Mouse (Mus musculus): Measurements from ENCODE around the gene Kctd18. TPM values are rescaled to one million over a fixed set of nuclear protein-coding genes. Genes with fewer than 3 reads are reported as not detected.
A peak's percentile ranks its signal among the peaks of the same experiment; 100 is the strongest.
"Not testable (repeated sequence)": the region's sequence is repeated elsewhere in the genome, so short reads cannot be mapped to it uniquely, and the experiment has no call there.

Gene Kctd18
- polyA plus RNA-seq, 1 experiment from 2014 or later = 27.6 TPM

DNA sequence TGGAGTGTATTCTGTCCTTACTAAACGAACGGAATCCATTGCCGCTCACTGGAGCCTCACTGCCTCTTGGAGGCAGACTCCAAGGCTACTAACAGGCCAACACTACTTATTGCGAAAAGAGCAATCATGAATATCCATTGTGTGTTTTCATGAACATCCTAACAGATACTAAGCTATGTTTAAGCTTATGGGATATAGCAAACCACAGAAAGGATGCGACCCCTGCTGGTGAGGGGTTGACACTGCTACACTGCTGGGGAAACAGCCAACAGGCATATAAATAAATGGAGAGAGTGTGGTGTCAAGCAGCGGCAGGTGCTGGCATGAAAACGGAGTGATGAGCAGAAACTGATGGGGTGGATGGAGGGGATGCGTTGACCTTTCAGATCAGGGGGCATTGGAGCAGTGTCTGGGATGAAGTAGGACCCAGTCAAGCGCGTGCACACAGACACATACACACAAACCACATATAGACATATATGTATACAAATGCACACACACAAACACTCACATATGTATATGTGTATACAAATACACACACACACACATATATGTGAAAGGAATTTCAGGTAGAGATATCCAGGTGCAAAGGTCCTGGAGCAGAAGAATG lies 12.5 kb upstream of the Kctd18 start:
- Histone ChIP-seq H3K36me3 (replicated peaks) (no peaks in the 10 kb centered on the region), H3K27ac (no peak overlapping the region), H3K4me1 (peaks cover 10% of the 10 kb centered on the region; the same call in 1 of the 2 replicates), H3K4me2 (no peak overlapping the region), H3K9ac (no peak overlapping the region), H3K27me3 (no peaks in the 10 kb centered on the region), H3K9me3 (no peaks in the 10 kb centered on the region), H3K4me3 (replicated peaks) (no peak overlapping the region)
- 65% methylated on average over 10 of the region's 10 CpGs for WGBS
- peak; percentile 63; the same call in 1 of the 2 replicates for ATAC-seq (ENCODE audit: low FRiP score)

DNA sequence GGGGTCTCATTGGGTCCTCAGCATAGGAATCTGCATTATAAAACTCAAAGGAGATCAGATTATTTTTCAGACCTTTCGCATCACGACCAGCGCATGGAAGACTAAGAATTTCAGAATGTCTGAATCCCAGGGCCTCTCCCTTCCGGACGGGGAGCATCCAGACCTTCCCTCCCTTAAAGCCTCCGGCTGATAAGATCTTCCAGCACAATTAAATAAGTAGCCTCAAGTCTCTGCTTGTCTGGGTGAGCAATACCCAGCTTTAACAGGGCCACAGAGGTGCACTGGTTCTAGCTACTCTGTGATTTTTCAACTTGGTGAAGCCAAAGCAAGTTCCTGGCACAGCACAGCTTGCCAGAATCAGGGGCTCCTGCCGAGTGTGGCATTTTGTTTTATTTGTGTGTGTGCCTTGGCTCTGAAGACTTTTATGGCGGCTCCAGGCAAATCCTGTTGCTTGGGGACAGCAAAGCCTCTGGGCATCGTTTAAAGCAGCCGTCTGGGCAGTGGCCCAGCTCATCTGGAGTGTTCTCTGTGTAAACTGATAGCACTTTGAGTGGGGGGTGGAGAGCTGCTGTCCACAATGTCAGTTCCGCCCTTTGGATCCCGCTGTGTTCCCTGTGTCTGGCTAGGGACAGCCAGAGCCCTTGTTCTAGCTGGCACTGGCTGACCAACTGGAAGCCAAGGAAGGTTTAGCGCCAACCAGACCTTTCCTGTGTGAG lies 11.6 kb upstream of the Kctd18 start:
- Histone ChIP-seq H3K4me2 (peak overlapping the region; percentile 10), H3K9ac (no peak overlapping the region), H3K27ac (no peak overlapping the region), H3K27me3 (no peaks in the 10 kb centered on the region), H3K4me1 (peaks cover 10% of the 10 kb centered on the region; the same call in 1 of the 2 replicates), H3K9me3 (no peaks in the 10 kb centered on the region), H3K36me3 (replicated peaks) (no peaks in the 10 kb centered on the region), H3K4me3 (replicated peaks) (no peak overlapping the region)
- no peak for ATAC-seq (ENCODE audit: low FRiP score)
- 39% methylated on average over 13 of the region's 13 CpGs for WGBS

DNA sequence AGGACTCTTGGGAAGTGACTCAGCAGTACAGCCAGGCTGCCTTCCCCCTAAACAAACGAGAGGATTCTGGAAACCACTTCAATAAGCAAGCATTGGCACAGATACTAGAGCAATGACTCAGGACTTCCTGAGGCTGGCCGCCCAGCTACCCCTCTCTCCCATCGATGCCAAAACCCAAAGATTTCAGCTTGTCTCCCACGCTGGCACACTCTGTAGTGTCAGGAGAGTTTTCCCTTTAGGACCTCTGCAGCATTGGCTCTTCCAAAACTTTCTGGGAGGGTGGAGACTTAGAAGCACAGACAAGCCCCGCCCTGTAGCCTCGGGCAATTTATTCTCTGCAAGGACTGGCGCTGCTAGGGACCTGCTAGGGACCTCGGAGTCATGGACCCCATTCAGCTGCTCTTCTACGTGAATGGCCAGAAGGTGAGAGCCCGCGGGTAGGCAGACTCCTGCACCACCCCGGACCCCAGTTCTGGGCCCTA lies 10.9 kb upstream of the Kctd18 start, which contains the start of gene Aox1:
Aox1 (plus strand) TSS at position 296 of the 482 bp plus-strand sequence.
- H3K36me3 ChIP-seq (replicated peaks) = no peaks in the 10 kb centered on the region
- peaks cover 10% of the 10 kb centered on the region; the same call in 1 of the 2 replicates for H3K4me1 ChIP-seq
- peak within 1 kb of the TSS; percentile 10 for H3K4me2 ChIP-seq
- no peaks in the 10 kb centered on the region for H3K27me3 ChIP-seq
- WGBS = 16% methylated on average over 12 of the region's 12 CpGs
- no peak within 1 kb of the TSS for H3K9ac ChIP-seq
- no peak for ATAC-seq (ENCODE audit: low FRiP score)
- H3K9me3 ChIP-seq = no peaks in the 10 kb centered on the region
- no peak within 1 kb of the TSS for H3K4me3 ChIP-seq (replicated peaks)
- no peak within 1 kb of the TSS for H3K27ac ChIP-seq

DNA sequence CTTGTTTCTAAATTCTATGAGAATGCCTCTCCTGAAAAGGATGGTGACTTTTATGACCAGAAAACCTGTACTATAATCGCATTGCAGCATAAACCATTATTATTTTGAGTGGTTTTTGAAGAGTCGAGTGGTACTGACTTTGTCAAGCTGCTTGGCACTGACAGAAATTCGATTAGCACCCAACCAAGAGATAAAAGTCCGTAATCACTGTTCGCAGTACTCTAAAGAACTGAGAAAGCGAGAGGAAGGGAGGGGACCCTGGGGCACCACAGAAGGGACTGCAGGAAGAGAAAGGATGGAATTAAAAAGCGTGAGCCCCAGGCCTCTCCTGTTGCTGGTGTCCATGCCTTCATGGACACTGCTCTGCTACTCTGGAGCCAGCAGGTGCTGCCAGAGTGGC lies 9.0 kb upstream of the Kctd18 start:
- Histone ChIP-seq H3K4me2 (no peak overlapping the region), H3K27me3 (no peaks in the 10 kb centered on the region), H3K4me1 (peaks cover 10% of the 10 kb centered on the region; the same call in 1 of the 2 replicates), H3K4me3 (replicated peaks) (no peak overlapping the region), H3K36me3 (replicated peaks) (peaks cover 7% of the 10 kb centered on the region), H3K9me3 (no peaks in the 10 kb centered on the region), H3K9ac (no peak overlapping the region), H3K27ac (no peak overlapping the region)
- WGBS = 88% methylated on average over 7 of the region's 7 CpGs
- no peak for ATAC-seq (ENCODE audit: low FRiP score)

DNA sequence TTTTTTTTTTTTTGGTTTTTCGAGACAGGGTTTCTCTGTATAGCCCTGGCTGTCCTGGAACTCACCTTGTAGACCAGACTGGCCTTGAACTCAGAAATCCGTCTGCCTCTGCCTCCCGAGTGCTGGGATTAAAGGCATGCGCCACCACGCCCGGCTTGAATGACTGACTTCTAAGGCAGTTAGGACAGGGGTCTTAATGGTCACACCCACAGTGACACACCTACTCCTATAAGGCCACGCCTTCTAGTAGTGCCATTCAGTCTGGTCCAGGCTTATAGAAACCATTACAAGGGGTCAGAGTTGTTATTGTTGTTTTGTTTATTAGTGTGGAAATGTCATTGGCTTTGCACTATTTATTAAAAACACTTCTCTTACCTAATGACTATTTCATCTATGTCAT lies 12.4 kb downstream of the Kctd18 start:
- H3K4me2 ChIP-seq; H3K9ac ChIP-seq; H3K9me3 ChIP-seq; ATAC-seq (ENCODE audit: low FRiP score); H3K27ac ChIP-seq; H3K4me3 ChIP-seq (replicated peaks); H3K27me3 ChIP-seq; H3K4me1 ChIP-seq: not testable (repeated sequence)
- H3K36me3 ChIP-seq (replicated peaks) = peaks cover 35% of the 10 kb centered on the region
- WGBS = 97% methylated on average over 7 of the region's 7 CpGs

DNA sequence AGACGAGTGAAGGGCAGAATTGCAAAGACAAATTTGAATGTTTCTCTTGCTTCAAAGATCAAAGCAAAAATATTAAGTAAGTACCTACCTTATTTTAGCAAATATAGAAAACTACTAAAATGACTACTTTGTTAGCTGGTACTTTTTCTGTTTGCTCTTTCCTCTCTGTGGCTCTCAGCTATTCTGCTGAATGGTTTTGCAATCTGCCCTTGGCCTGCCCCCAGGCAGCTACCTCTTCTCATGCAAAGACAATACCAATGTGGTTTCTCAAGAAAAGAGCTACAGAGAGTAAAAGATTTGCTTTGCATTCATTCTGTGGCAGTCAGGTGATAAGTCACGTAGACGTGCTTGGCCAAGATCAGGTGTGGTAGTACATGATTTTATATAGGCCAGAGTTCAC lies 20.6 kb downstream of the Kctd18 start:
- H3K9ac ChIP-seq = no peak overlapping the region; the same call in 1 of the 2 replicates
- WGBS = 85% methylated on average over 3 of the region's 3 CpGs
- no peak overlapping the region for H3K27ac ChIP-seq
- ATAC-seq (ENCODE audit: low FRiP score) = no peak
- peaks cover 8% of the 10 kb centered on the region for H3K36me3 ChIP-seq (replicated peaks)
- peaks cover 17% of the 10 kb centered on the region for H3K4me1 ChIP-seq
- no peaks in the 10 kb centered on the region for H3K27me3 ChIP-seq
- no peak overlapping the region; the same call in 1 of the 2 replicates for H3K4me2 ChIP-seq
- no peak overlapping the region for H3K4me3 ChIP-seq (replicated peaks)
- no peaks in the 10 kb centered on the region for H3K9me3 ChIP-seq

DNA sequence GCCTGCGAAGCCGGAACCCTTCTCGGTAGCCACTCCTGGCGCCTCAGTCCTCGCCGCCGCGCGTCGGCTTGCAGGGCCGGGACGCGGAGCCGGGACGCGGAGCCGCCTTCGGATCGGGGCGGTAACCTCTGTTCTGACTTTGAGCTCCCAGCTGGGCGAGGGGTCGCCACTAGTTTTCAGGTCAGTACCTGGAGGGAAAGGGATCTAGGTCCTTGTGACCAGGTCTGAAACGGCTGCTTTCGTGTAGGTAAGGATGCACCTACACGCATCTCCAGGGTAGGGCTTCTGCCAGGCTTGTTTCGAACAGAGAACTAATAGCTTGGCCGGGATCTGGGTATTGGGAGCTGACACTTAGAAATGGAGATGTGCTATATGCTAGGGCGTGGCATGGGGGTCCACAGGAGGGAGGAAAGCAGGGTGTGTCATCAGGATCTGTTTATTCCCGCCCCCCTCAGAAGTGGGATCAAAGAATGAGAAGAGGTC lies 22.6 kb downstream of the Kctd18 start:
- Histone ChIP-seq H3K27ac (peak overlapping the region; percentile 75), H3K27me3 (no peaks in the 10 kb centered on the region), H3K4me1 (peaks cover 17% of the 10 kb centered on the region), H3K4me2 (peak overlapping the region; percentile 82), H3K9me3 (no peaks in the 10 kb centered on the region), H3K4me3 (replicated peaks) (peak overlapping the region; percentile 89), H3K36me3 (replicated peaks) (peaks cover 4% of the 10 kb centered on the region), H3K9ac (peak overlapping the region; percentile 77)
- under 1% methylated on average over 29 of the region's 29 CpGs for WGBS
- peak; percentile 50 for ATAC-seq (ENCODE audit: low FRiP score)

DNA sequence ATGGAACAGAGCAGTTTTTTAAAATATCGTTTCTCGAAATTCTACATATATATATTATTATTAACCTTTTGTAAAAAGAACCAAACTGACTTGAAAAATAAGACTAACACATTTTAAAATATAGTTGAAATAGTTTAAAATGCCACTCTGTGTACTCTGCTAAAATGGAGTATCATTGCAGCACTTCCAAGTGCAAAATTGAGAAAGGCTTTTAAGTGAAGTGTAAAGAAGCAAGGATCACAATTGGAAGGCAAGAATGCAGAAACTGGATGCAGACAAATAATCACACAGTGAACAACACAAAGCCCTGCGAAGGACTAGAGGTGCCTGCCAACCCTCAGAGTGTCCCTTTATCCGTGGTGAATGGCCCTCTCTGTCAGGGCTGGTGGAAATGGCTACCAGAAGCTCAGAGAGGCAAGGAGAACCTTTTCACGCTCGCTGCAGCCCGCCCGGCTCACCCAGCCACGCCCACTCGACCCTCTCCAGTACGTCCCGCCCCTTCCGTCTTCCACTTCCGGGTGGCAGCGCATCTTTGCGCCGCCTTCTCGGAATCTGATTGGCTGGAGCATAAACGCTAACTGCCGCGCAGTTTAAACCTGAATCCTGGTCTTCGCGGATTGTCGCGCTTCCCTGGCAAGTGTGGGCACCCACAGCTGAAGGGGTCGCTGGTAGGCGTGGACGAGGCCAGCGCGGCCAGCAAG lies 23.2 kb downstream of the Kctd18 start, which contains the start of gene Sgo2a:
Sgo2a (plus strand) TSS at position 540 of the 701 bp plus-strand sequence.
- Histone ChIP-seq H3K4me3 (replicated peaks) (peak within 1 kb of the TSS; percentile 89), H3K9ac (peak within 1 kb of the TSS; percentile 77)
- WGBS = 6% methylated on average over 30 of the region's 30 CpGs

DNA sequence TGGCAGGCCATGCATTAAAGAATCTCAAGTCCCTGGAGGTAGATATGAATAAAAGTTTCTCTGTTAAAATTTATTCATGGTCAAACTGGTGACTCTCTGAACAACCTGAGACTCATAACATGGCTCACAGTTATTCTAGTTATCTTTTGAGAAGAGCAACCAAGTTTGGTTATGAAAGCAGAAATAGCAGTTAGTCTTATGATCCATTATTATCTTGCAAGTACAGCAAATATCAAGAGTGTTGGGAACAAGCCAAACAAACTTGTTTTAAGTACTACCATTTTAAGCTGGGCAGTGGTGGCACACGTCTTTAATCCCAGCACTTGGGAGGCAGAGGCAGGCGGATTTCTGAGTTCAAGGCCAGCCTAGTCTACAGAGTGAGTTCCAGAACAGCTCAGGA lies 27.5 kb downstream of the Kctd18 start:
- Histone ChIP-seq H3K4me1 (peaks cover 5% of the 10 kb centered on the region), H3K9me3 (no peaks in the 10 kb centered on the region), H3K27ac (no peak overlapping the region), H3K9ac (no peak overlapping the region), H3K4me3 (replicated peaks) (no peak overlapping the region), H3K27me3 (no peaks in the 10 kb centered on the region), H3K36me3 (replicated peaks) (no peaks in the 10 kb centered on the region), H3K4me2 (no peak overlapping the region)
- WGBS = 91% methylated on average over 2 of the region's 2 CpGs
- no peak for ATAC-seq (ENCODE audit: low FRiP score)

More for the DNA sequence above, 23.2 kb downstream of the Kctd18 start, which contains the start of gene Sgo2a:
- H3K4me2 ChIP-seq = peak within 1 kb of the TSS; percentile 82
- H3K9me3 ChIP-seq = no peaks in the 10 kb centered on the region
- peak within 1 kb of the TSS; percentile 89 for H3K27ac ChIP-seq
- H3K27me3 ChIP-seq = no peaks in the 10 kb centered on the region
- ATAC-seq (ENCODE audit: low FRiP score) = peak; percentile 98
- peaks cover 17% of the 10 kb centered on the region for H3K4me1 ChIP-seq
- no peaks in the 10 kb centered on the region; the same call in 1 of the 2 replicates for H3K36me3 ChIP-seq (replicated peaks)

DNA sequence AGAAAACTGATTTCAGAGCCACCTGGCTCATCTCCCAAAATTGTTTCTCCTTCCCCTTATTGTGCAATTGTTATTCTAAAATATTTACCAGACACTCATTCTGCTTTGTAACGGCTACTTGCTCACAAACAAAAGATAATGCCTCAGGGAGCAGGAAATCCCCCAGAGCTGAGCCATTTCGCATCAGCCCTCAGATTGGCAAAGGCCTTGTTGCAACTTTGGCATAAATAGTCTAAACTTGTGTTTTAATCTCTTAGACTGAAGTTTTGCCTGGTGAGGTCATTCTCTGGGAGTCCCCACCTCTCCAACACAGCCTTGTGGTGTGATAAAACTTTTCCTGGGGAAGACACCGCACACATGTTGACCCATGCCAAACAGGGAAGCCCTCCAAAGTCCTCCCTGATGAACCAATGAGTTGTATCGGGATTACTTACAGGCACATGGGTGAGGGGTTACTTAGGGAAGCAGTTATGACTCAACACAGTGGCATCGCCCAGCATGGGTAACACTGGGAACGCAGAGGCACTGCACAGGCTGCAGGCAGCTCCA lies 29.6 kb downstream of the Kctd18 start:
- H3K9ac ChIP-seq = no peak overlapping the region
- no peaks in the 10 kb centered on the region for H3K9me3 ChIP-seq
- no peak overlapping the region for H3K4me3 ChIP-seq (replicated peaks)
- no peaks in the 10 kb centered on the region for H3K36me3 ChIP-seq (replicated peaks)
- H3K27ac ChIP-seq = no peak overlapping the region
- 52% methylated on average over 6 of the region's 6 CpGs for WGBS
- H3K4me1 ChIP-seq = 0 out of 2 replicates have a peak, but pooled peaks cover 4% of the 10 kb centered on the region
- no peaks in the 10 kb centered on the region for H3K27me3 ChIP-seq
- H3K4me2 ChIP-seq = no peak overlapping the region
- ATAC-seq (ENCODE audit: low FRiP score) = no peak

DNA sequence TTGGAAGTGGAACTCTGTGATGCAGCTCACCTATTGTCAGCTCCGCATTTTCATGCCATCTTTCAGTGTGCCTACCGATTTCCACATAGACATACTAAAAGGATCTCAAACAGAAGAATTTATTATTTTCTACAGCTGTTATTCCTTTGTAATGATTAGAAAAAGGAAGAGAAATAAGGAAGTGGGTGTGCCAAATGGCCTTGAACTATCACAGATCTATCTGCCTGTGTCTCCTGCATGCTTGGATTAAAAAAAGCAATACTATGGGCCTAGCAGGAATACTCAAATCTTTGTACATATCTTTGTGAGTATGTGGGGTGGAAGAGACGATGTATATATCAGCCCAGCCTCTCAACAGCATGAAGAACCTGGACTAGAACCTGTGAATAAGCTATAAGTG lies 41.9 kb downstream of the Kctd18 start:
- H3K27me3 ChIP-seq = no peaks in the 10 kb centered on the region
- H3K36me3 ChIP-seq (replicated peaks) = no peaks in the 10 kb centered on the region
- no peaks in the 10 kb centered on the region for H3K9me3 ChIP-seq
- H3K9ac ChIP-seq = no peak overlapping the region
- no peak overlapping the region for H3K27ac ChIP-seq
- H3K4me3 ChIP-seq (replicated peaks) = no peak overlapping the region
- no peak for ATAC-seq (ENCODE audit: low FRiP score)
- no peaks in the 10 kb centered on the region for H3K4me1 ChIP-seq
- WGBS = 94% methylated on average over 3 of the region's 3 CpGs
- no peak overlapping the region for H3K4me2 ChIP-seq

DNA sequence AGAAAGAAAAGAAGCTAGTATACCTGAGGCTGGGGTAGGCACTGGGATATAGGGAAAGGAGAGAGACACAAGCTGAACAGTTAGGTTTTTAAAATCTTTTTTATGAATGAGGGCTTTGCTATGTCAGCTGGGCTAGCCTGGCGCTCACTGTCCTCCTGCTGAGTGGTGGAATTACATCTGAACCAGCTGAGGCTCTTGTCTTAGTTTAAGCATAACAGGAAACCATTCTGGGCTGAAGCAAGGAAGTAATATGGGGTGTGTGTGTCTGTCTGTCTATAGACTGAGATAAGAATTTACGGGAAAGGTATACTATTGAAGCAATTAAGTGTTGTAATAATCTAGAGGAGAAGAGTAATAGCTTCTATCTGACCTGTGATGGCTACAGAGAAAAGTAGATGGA lies 47.2 kb downstream of the Kctd18 start:
- Histone ChIP-seq H3K4me3 (replicated peaks) (no peak overlapping the region), H3K4me2 (no peak overlapping the region), H3K9me3 (no peaks in the 10 kb centered on the region), H3K27me3 (no peaks in the 10 kb centered on the region), H3K36me3 (replicated peaks) (no peaks in the 10 kb centered on the region; the same call in 1 of the 2 replicates), H3K9ac (no peak overlapping the region), H3K27ac (no peak overlapping the region), H3K4me1 (peaks cover 15% of the 10 kb centered on the region)
- ATAC-seq (ENCODE audit: low FRiP score) = no peak
- WGBS = 90% methylated on average over 2 of the region's 2 CpGs

Measured in forebrain, embryonic 12.5 days (tissue).